Mouse (Mus musculus): ENCODE data around the gene RPS10-NUDT3.

Gene RPS10-NUDT3

DNA sequence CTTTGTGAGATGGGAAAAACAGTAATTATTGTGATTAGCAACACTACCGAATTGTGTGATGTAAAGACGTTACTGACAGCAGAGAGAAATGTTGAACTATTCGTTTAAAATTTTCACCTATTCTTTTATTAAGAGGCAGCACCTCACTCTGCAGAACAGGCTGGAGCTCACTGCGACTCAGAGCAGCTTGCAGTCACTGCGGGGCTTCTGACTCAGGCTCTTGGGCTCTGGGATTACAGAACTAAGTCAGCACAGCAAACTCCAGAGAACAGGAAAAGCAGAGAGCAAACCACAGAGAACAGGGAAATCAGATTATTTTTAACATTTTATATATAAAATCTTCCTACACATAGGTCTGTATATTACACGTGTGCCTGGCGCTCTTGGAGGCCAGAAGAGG is 25.4 kb downstream of the RPS10-NUDT3 start:
- no peak for DNase-seq

DNA sequence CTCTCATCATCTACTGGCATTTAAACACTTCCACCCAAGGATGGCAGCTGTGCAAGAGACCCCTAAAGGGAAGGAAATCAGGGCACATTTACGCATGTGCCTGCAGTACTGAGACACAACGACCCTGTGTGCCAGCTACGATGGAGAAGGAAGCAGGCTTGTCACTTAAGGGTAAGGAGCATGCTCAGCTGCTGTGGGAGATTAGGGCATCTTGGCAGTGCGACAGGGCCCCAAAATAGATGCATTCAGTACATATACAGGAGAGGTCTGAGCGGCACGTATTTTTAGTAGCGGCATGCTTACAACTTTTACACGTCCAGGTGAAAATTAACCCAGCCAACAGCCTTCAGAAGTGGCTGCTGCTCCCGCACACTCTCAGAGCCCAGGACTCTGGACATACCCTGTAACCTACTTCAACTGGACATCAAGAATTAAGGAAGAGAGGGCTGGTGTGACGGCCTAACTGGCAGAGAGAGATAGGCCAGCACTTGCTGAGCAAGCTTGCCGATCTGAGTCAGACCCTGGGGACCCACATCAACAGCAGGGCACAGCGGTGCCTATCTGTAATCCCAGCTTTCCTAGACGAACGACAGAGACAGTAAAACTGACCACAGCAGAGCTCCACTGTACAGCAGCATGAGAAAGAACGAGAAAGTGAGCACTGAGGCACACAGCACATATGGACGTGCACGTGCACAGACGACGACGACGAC is 31.3 kb downstream of the RPS10-NUDT3 start:
- DNase-seq, result no peak

DNA sequence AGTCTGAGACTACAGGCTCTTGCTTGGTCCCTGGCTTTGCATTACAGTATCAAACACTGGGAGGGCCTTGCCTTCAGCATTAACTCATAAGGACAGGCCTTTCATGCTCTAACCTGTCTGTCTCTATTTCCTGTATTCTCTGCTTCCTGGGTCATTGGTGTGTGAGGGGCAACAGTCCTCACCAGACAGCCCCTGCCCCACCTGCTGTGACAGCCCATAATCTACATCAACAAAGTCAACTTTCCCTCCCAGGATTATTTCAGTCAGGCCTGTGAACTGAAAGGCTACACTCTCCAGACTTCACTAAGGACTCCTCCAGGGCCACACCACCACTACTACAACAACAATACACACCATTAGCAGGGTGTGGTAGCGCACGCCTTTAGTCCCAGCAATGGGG is 32.0 kb downstream of the RPS10-NUDT3 start:
- DNase-seq, result no peak

DNA sequence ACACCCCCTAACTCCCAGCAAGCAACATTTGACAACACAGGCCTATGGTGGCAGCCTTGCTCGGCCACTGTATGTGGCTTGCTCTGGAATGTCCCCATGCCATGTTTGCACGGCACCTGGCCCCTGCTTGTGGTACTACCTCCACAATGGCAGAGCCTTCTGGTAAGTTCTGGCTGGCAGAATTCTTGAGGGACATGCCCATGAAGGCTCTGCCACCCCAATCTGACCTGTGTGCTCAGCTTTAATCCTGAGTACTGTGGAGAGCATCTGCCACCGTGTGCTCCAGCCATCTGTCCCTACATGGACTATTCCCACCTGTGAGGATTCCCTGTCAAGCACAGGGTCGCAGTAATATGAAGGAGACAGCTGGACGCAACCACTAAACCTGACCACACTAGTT is 34.2 kb downstream of the RPS10-NUDT3 start:
- DNase-seq, result no peak

DNA sequence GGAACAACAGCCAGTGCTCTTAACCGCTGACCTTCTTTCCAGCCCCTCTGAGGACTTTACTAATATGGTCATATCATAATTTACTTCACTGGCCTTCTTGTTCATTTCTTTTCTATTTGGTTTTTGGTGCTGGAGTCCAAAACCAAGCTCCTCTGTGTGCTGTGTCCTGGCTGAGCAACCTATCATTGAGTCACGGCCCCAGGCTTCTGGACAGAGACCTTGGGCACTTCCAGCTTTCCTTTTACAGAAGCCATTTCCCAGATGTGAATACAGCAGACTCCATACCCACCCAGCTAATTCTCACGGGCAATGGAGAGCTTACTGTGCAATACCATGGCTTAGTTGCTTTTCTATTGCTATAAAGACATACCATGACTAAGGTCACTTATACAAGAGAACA is 34.7 kb downstream of the RPS10-NUDT3 start:
- no peak for DNase-seq

DNA sequence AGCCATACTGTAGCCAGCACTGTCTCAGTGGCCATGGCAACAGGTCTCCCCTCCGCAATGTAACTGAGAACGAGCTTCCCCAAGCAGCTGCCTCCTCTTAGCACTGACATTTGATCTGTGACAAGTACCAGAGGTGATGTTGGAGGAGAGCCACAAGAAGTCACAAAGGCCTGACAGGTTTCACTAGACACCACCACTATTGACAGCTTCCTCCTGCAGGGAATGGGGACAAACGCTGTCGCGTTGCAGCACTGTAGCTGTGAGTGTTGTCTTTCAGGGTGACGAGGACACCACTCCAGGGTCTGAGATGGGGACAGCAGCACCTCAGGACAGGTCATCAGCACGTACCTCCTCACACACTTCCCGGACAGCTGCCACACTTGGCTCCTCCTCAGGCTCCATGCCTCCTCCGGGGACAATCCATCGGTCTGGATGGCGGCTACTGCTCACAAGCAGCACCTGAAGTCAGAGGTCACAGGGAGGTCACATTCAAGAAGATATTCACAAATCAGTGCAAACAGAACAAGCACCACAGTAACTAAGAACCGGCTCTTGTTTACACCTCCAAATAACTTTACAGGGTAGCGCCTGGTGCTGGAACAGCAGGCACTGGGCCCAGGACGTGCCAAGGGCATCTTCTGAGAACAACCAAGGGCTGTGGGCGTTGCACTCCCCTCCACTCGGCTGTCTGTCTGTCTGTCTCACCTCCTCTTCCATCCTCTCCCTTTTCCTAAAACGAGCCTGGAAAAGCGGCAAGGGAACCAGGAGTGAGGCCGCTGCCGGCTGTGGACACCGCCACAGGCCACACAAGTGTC is 38.4 kb downstream of the RPS10-NUDT3 start:
- no peak for DNase-seq

DNA sequence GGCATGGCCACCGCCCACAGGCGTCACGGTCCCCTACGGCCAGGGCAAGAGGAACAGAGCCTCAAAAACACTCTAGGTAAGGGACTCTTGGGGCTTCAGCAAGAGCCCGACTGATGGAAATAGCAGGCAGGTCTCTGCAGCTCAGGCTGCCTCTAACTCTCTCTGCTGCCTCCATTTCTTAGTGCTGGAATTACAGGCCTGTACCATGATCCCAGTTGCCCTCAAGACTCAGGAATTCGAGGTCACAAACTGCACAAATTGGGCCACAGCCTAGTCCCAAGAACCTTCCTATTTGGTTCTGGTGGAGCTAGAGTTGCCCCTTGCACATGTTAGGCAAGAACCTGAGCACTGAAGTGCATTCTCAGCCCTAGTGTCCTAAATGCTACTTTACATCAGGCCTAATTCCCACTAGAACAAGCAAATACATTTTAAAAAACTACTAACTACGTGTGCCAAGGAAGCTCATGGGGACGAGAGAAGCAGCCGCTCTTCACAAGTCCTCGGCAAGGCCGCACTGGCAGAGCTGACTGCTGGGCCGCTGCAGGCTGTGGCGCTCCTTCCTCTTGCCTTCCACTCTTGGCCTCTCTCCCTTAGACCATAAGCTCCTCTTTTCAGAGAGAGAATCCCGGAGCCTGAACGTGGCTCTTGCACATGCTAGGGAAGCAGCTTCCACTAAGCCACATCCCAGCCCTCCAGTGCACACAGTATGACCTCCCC is 39.2 kb downstream of the RPS10-NUDT3 start:
- no peak for DNase-seq

DNA sequence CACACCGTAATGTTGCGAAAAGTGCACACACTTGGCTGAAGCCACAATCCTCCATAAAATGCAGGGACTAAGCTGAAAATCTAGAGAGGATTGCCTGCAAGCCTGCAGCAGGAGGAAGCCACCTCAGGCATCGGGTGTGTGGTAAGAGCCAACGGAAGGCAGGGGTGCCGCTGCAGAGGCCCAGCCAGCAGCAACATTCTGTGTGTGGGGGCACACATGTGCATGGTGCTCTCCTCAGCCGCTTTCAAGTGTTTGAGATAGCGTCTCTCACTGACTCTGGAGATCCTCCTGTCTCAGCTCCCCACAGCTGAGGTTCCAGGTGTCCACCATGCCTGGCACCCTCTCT is 42.5 kb downstream of the RPS10-NUDT3 start:
- DNase-seq, result no peak

DNA sequence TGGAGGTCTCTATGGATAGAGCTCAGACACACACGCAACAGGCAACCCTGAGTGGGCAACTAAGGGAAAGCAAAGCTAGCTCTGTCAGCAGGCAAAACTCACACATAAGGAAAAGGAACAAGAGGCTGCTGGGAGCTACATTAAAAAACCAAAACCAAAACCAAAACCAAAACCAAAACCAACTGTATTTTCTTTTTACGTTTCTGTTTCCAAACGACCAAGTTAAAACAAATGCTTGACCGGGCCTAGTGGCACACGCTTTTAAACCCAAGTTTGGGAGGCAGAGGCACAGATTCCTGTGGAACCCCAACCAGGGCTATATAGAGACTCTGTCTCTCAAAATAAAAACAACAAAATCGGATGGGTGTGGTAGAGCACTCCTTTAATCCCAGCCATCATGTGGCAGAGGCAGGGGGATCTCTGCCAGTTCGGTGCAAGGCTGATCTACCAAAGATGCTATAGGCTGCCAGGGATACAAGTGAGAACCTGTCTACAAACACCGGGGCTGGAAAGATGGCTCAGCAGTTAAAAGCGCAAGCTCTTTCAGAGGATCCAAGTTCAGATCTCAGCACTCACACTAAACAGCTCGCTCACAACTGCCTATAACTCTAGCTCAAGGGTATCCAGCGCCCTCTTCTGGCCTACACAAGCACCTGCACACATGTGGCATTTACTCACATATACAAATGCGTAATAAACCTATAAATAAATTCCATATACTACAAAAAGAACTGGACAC is 43.0 kb downstream of the RPS10-NUDT3 start:
- no peak for DNase-seq

DNA sequence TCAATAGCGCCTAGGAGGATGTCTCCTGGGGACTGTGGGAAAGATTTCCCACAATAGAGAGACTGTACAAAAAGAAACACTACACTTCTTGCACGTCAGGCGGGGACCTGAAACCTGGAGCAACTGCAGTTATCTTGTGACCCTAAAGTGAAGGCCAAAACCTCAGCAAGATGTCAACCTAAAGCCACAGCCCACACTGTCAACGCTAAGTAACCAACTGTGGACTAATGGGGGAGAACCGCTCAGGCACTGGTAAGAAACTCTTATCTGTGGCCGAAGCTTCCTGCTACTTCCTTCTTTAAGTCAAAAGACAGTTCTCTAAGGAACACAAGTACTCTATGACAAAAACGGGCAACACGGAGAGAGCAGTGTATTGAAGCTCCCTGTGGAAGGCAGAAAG is 46.8 kb downstream of the RPS10-NUDT3 start:
- no peak for DNase-seq

DNA sequence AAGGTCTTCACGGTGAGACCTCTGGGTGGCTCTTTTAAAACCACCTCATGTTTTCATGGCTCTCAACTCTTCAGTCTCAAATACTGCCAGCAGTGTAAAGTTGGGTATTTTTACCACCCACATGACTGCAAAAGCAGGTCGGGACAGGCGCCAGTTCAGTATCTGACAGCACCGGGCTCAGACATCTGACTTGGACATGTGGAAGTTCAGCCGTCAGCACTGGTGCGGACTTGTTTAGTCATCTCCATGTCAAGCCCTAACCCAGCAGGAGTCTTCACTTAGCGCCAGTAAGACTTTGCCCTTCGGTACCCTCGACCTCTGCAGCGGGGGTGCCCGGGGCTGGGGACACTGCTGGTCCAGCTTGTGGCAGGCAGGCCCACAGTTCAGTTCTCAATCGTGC is 47.8 kb downstream of the RPS10-NUDT3 start:
- no peak for DNase-seq

DNA sequence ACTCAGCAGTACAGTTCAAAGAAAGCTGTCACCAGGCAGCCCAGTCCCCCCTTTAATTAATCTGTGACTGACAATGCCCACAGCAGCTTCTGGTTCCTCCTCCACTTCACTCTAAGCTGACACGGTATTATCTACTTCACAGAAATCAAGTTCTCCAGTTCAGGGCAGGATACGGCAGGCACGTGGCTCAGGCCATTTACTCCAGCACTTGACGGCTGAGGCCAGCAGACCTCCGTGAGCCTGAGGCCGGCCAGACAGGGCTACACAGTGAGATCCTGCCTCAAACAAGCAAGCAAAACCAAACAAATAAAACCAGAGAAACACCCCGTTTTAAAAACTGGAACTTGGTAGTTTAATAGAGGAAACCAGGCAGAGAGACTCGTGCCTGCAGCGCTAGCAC is 48.4 kb downstream of the RPS10-NUDT3 start:
- no peak for DNase-seq

DNA sequence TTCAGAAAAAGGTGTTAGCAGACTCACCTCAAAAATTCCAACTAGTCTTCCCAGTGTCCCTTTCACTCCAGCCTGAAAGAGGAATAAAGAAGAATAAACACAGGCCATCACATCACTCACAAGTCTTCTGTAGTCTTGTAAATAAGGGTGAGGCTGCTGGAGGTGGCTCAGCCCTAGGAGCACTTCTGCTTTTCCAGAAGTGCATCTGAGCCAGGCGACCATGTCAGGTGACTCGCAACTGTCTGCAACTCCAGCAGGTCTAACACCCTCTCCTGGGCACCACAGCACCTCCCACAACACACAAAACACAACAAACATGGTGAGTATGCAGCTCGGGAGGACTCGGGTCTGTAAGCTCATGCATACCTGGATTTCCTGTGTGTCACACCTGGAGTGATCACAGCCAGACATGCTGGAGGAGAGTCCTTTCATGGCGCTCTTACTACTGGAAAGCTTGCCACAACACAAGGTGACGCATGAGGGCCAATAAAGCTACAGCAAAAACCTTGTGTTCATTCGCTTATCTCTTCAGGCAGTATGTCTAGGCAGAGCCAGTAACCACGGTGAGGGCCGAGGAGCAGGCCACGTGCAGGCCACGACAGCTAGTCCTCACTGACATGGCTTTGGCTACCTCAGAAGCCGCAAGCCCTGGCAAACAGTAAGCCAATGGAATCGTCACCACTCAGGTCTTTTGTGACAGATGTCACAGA is 51.7 kb downstream of the RPS10-NUDT3 start:
- no peak for DNase-seq

DNA sequence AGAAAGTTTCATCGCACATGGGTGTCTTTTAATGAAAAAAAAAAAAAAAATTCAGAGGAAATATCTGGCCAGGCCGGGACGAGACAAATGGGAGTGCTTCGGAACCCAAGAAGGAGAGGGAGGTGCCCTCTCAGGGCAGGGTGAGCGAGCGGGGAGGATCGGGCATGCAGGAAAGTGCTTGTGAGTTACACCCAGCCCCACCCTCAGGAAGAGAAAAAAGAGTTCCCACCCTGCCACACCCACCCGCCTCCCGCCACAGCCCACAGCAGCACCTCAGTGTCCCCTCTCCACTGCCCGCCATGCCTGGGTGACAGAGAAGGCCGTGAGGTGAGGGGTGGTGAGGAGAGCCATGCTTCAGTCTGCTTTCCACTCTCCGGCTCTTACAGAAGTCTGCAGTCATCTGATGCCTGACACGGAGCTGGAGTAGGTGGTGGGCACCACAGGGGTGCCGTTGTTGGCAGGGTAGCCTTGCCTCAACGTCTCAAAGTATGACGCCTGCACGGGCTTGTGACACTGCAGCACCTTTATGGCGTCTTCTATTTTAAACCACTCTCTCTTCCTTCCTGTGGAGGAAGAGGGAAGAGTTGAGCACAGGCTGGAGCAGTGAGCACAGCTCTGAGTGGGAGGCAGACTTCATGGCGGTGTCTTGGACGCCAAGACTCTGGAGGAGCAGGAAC is 54.5 kb downstream of the RPS10-NUDT3 start:
- DNase-seq, result no peak

DNA sequence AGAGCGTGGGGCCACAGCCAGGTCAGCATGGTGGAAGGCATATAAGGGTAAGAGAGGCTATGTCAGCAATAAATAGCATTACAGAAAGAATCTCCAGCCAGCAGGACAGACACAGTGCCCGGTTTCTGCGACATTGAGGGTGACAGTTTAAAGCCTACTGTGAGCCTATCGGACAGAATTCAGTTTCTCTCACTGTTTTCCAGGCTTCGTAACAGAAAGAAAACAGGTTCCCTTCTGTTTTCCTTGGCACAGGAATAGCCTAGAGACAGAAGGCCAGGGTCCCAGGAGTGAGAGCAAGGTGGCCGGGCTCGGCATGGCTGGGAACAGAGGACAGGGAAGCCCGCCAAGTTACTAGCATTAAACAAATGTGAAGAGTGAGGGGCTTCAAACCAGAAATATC is 55.2 kb downstream of the RPS10-NUDT3 start:
- DNase-seq, result no peak

DNA sequence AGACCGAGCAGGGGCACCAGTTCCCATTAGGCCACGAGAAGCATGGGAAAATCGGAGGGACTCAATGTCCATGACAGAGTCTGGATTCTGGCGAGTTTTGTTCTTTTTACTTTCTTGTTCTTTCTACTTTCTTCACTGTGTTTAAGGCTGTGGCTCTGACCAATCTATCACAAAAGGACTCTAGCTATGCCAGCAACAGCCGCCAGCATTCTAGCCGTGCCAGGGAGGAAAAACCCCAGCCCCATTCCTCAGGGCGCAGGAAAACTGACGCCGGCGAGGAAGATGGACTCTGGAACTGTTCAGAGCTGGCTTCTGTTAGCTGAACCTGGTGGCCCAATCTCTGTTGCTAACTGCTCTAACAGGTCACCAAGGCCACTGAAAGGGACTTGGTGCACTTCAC is 56.5 kb downstream of the RPS10-NUDT3 start:
- DNase-seq, result no peak

DNA sequence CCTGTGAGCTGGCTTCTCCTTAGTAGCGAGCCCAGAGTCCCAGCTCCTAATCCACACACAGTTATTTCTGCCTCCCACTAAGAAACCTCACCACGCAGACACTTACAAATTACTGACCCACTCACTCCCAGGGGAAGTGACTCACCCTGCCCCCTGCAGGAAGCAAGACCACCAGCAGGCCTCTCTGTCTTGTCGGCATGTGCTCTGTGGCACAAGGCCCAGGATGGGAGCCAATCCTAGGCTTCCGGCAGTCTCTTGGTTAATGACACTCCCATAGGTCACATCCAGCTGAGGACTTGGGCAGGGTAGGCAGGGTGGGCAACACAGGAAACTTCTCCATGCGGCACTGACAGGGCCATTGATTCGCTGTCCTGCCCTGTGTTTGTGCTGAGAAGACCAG is 57.6 kb downstream of the RPS10-NUDT3 start:
- no peak for DNase-seq

DNA sequence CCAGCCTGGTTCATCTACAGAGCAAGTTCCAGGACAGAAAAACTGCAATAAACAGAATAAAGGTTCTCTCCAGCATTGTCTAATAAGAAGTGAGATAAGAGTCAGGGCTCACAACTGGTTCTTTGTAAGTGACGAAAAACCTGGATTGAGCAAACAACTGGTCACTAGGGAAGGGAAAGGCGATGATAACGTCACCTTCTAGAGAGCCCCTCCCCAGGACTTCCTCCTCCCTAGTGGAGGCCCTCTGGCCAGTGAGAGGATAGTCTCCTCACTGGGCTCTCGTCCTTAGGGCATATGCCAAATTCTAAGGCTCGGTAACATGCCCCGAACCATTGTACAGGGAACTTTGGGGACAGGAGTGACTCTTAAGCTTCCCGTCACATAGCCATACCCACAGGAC is 59.0 kb downstream of the RPS10-NUDT3 start:
- DNase-seq, result no peak

DNA sequence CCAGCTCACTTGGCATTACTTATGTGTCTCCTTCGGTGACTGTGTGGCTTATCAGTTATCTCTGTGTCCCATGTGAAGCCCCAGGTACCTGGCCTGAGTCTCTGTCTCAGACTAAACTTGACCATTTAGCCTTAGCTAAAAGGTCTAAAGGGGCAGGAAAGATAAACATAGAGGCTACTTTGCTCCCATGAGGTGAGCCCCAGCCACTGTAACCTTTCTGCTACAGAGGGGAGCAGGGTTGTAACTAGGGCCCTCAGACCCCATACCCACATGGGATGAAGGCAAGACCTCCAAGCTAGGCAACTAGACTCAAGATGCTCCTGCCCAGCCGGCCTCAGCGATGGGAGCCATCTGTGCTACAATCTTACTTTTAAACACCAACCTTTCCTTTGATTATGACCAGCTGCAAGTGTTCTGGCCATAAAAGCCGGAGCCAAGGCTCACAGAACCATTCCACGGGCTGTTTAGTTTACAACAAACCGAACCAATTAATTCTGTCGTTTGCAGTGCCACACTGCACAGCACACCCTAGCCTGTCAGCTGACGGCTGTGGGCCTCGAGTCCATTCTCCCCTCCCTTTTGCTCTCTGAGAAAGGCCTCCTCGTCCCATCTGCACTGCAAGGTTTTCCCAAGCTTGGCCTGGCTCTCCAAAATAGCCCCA is 59.8 kb downstream of the RPS10-NUDT3 start:
- DNase-seq, result no peak

DNA sequence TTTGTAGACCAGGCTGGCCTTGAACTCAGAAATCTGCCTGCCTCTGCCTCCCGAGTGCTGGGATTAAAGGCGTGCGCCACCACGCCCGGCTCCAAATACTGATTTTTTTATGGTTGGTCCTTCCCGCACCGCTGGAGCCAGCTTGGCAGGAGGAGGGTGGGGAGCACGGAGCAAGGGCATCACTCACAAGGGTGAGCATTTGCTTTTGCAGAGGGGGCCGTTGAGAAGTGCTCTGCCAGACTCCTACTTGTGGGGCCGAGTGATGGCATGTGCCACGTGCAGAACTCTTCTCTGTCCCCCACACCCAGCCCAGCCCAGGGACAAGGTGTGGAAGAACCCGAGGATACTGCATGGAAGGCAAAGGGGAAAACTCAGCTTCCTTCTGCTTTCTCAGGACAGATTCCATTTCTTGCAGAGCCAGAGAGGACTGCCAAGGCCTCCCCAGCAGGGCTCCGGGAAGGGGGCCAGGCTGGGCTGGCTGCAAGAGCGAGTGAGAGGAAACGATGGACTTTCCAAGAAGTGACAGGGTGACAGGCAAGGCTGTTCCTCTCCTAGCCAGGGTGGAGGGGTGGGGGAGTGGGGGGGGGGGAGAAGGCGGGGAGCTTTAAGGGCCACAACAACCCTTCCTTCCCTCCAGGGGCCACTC is 60.4 kb downstream of the RPS10-NUDT3 start:
- DNase-seq, result no peak

DNA sequence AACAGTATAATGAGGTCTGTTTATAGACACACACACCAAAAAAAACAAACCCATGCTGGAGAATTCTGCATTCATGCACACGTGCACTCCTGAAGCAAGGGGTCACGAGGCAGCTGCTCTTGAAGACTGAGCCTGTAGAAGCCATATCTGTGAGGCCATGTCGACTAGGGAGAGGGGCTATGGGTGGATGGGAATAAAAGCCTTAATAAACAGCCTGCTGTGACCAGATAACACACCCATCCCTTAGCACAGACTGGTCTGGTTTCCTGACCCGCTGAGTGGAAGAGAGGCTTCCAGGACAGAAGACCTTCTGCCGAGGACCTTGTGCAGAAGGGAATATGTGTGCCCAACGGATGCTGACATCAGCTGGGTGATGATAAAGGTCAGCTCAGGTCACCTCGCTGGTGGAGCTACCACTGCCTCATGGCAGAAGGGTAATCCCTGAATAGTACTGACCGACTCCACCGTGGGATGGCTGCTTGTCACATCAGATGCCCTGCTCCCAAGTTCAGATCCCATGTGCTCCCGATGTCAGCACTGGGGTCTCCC is 61.2 kb downstream of the RPS10-NUDT3 start:
- no peak for DNase-seq

Data from thymus, postnatal 36 days (tissue).